Mouse (Mus musculus) limb, embryonic 12.5 days (tissue): ENCODE measurements at regions not wholly inside any gene's neighbourhood (a gene's known extent, or its start where the extent isn't known, plus 50 kb on each side); places are given as distances from the start of the nearest gene placed in this dataset.

Source experiments
- ATAC-seq: fragments of 200-750 bp; cut with Nextera tagmentation; 2 replicates; pipeline ENCODE4 v1.8.0; 2017; ENCODE audit warnings: low read depth, moderate TSS enrichment; ENCODE audit not compliant: insufficient number of reproducible peaks, insufficient read depth, low FRiP score, low TSS enrichment
- H3K27ac ChIP-seq: fragments of 300-500 bp; sonication (generic); 2 replicates; pipeline ENCODE4 v1.5.1; 2016; ENCODE audit warnings: mild to moderate bottlenecking, moderate library complexity
- H3K27me3 ChIP-seq: fragments of 300-500 bp; sonication (generic); 2 replicates; pipeline ENCODE4 v1.6.1; 2016; ENCODE audit warnings: mild to moderate bottlenecking, moderate library complexity
- H3K36me3 ChIP-seq: fragments of 300-500 bp; sonication (generic); 2 replicates; pipeline ENCODE4 v1.6.1; 2016; ENCODE audit warnings: mild to moderate bottlenecking, moderate library complexity
- H3K4me1 ChIP-seq: fragments of 300-500 bp; sonication (generic); replicated peaks from 2 replicates; pipeline ENCODE4 v1.6.1; 2016
- H3K4me2 ChIP-seq: fragments of 300-500 bp; sonication (generic); 2 replicates; pipeline ENCODE4 v1.6.1; 2016; ENCODE audit warnings: mild to moderate bottlenecking, moderate library complexity
- H3K4me3 ChIP-seq: fragments of 300-500 bp; sonication (generic); replicated peaks from 2 replicates; pipeline ENCODE4 v1.5.1; 2016; ENCODE audit warnings: mild to moderate bottlenecking
- H3K9ac ChIP-seq: fragments of 300-500 bp; sonication (generic); replicated peaks from 2 replicates; pipeline ENCODE4 v1.6.1; 2016; ENCODE audit warnings: mild to moderate bottlenecking, moderate library complexity
- H3K9me3 ChIP-seq: fragments of 300-500 bp; sonication (generic); 2 replicates; pipeline ENCODE4 v1.6.1; 2016; ENCODE audit warnings: mild to moderate bottlenecking, moderate library complexity
- WGBS: fragments of 180-500 bp; shearing (Covaris S2); methylation state at CpG from one replicate; pipeline ENCODE4 v1.1.7; 2016; 5-methylcytosine and 5-hydroxymethylcytosine counted together

DNA sequence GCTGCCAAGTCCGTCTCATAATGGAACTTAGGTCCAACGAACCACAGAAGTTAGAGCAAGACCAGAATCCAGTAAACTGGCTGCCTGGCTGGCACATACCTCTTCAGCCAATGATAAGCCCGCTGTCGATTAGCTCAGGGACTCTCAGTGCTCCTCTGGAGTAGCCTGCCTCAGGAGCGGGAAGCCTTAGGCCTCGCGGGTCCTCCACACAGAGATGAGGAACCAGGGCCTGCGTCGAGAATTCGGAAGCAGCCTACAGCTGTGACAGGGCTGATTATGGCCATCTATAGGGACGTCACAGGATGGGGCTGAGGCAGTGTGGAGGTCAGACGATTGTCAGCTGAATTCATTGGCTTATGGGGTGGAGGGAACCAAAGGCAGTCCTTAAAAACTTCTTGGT lies 140.1 kb upstream of the Zmiz1 start:
- Histone ChIP-seq H3K4me1 (peaks cover 62% of the 10 kb centered on the region), H3K4me2 (no peak overlapping the region), H3K36me3 (no peaks in the 10 kb centered on the region), H3K4me3 (no peak overlapping the region), H3K27ac (peak overlapping the region; percentile 87; the same call in 1 of the 2 replicates), H3K27me3 (peaks cover 8% of the 10 kb centered on the region; the same call in 1 of the 2 replicates), H3K9me3 (no peaks in the 10 kb centered on the region), H3K9ac (no peak overlapping the region)
- 71% methylated on average over 12 of the region's 12 CpGs for WGBS
- no peak for ATAC-seq

DNA sequence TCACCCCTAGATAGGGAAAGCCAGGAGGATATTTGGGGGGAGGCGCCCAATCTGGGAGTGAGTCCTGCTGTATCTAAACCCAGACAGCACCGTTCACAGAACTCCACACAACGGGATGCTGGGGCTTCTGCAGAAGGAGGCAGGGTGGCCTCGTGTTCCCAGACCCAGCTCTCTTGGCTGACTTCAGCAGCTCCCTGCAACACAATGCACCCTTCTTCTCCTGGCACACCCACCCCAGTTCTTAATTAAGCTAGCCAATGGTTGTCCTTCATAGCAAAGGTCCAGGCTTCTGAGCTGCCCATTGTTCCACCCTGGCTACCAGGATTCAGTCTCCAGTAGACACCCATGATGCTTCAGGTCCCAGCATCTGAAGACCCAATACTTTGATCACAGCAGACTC lies 138.8 kb upstream of the Zmiz1 start:
- peaks cover 66% of the 10 kb centered on the region for H3K4me1 ChIP-seq
- no peaks in the 10 kb centered on the region for H3K9me3 ChIP-seq
- no peak for ATAC-seq
- peaks cover 8% of the 10 kb centered on the region; the same call in 1 of the 2 replicates for H3K27me3 ChIP-seq
- H3K27ac ChIP-seq: peak overlapping the region; percentile 36; the same call in 1 of the 2 replicates
- H3K4me2 ChIP-seq: no peak overlapping the region
- H3K36me3 ChIP-seq: no peaks in the 10 kb centered on the region
- 72% methylated on average over 4 of the region's 4 CpGs for WGBS
- no peak overlapping the region for H3K9ac ChIP-seq
- H3K4me3 ChIP-seq: no peak overlapping the region

DNA sequence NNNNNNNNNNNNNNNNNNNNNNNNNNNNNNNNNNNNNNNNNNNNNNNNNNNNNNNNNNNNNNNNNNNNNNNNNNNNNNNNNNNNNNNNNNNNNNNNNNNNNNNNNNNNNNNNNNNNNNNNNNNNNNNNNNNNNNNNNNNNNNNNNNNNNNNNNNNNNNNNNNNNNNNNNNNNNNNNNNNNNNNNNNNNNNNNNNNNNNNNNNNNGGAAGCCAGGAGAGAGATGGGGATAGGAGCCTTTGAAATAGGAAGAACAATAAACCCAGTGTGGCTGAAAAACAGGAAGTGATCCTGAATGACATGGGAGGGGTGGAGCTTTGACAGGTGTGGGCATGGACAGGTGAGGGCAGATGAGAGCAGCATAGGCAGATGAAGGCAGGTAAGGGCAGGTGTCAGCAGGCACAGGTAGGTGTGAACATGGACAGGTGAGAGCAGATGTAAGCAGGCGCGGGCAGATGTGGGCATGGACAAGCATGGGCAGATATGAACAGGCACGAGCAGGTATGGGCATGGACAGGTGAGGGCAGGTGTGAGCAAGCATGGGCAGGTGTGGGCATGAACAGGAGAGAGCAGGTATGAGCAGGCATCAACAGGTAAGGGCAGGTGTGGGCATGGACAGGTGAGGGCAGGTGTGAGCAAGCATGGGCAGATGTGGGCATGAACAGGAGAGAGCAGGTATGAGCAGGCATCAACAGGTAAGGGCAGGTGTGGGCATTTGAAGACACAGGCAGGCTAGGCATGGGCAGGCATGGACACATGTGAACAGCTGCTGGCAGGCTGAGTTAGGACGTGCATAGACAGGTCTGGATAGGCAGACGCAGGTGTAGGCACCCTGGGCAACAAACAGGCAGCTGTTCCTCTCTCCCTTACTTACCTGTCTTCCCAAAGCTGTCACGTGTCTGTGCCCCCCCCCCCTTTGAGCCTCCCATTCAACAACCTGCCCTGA lies 135.2 kb upstream of the Zmiz1 start:
- peaks cover 52% of the 10 kb centered on the region for H3K4me1 ChIP-seq
- no peak; the same call in 1 of the 2 replicates for ATAC-seq
- peak overlapping the region; percentile 69 for H3K27ac ChIP-seq
- no peaks in the 10 kb centered on the region for H3K36me3 ChIP-seq
- no peak overlapping the region for H3K4me3 ChIP-seq
- no peak overlapping the region for H3K4me2 ChIP-seq
- H3K9me3 ChIP-seq: no peaks in the 10 kb centered on the region
- peaks cover 3% of the 10 kb centered on the region; the same call in 1 of the 2 replicates for H3K27me3 ChIP-seq
- 83% methylated on average over 6 of the region's 6 CpGs for WGBS
- H3K9ac ChIP-seq: no peak overlapping the region

DNA sequence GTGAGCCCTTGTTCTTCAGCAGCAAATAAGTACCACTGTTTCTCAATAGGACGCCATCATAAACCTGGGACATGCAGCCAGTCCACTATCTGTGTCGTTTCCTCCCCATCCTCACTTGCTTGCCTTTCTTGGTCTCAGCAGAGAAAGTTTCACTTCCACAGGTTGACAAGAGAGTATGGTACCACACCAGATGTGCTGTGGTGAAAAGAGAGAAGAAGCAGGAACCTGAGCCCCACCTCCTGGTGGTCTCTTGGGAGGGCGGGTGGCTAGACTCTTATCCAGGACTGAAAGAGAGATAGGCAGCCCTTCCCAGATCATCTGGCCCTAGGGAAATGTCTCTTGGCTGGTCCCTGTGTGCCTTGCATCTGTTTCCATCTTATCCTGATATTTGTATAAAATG lies 133.1 kb upstream of the Zmiz1 start:
- H3K4me2 ChIP-seq: no peak overlapping the region
- peaks cover 34% of the 10 kb centered on the region for H3K4me1 ChIP-seq
- no peak for ATAC-seq
- no peak overlapping the region for H3K9ac ChIP-seq
- H3K27ac ChIP-seq: no peak overlapping the region
- no peaks in the 10 kb centered on the region for H3K27me3 ChIP-seq
- WGBS: 85% methylated on average over 3 of the region's 3 CpGs
- H3K36me3 ChIP-seq: no peaks in the 10 kb centered on the region
- H3K4me3 ChIP-seq: no peak overlapping the region
- no peaks in the 10 kb centered on the region for H3K9me3 ChIP-seq

DNA sequence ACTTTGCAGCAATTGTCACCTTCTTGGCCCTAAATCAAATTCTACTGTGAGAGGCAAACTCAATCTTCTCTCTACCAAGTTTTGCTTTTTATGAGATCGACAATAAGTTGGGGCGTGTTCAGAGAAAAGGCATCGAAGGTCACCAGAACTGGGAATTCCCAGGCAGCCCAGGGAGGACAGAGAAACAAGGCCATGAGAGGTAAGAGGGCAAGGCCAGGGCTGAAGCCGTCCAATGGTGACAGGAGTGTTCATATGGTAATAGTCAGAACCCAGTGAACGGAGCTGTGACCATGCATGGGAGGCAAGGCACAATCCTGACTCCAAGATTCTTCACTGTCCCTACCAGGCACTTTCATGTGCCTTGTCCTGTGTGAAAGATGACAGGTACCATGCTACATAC lies 130.8 kb upstream of the Zmiz1 start:
- Histone ChIP-seq H3K9me3 (no peaks in the 10 kb centered on the region), H3K27ac (no peak overlapping the region), H3K9ac (no peak overlapping the region), H3K36me3 (no peaks in the 10 kb centered on the region), H3K4me2 (no peak overlapping the region), H3K4me3 (no peak overlapping the region), H3K4me1 (peaks cover 14% of the 10 kb centered on the region), H3K27me3 (no peaks in the 10 kb centered on the region)
- no peak for ATAC-seq
- WGBS: 84% methylated on average over 5 of the region's 5 CpGs

DNA sequence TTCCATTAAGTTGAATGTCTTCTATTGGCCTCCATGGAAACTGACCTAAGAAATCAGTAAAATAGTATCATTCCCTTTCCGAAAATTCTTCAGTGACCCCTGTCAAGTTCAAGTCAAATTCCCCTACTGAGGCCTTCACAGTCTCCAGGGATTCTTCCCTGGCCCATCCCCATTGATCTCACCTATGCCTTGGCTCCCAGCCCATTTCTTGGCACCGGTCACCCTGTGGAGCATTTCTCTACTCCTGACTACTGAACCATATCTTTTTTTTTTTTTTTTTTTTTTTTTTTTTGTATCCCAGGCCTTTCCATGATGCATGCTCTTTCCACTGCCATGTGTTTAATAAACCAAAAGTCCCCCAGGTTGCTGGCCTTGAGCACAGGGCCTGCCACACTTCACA lies 124.8 kb upstream of the Zmiz1 start:
- Histone ChIP-seq H3K4me3 (no peak overlapping the region), H3K9ac (no peak overlapping the region), H3K4me1 (peaks cover 18% of the 10 kb centered on the region), H3K27me3 (no peaks in the 10 kb centered on the region), H3K36me3 (no peaks in the 10 kb centered on the region), H3K4me2 (no peak overlapping the region), H3K27ac (no peak overlapping the region), H3K9me3 (0 out of 2 replicates have a peak, but pooled peaks cover 4% of the 10 kb centered on the region)
- no peak for ATAC-seq
- 89% methylated on average over 2 of the region's 2 CpGs for WGBS

DNA sequence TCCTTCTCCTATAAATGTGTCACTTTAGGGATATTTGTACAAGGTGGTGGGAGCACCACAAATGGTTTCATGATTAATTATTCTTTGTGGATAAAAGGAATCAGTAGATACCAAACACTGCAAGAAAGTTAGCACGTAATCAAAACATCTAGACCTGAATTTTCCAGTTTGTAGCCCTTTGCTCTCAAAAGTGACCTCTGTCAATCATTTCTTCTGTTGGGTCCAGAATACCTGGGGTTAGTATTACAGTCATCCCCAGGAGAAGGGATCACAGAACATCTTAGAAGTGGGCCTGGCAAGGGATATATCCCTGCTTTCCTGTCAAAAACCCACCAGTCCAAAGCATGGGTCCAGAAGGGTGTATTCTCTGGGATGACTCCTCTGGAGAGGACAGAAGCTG lies 122.1 kb upstream of the Zmiz1 start:
- no peaks in the 10 kb centered on the region for H3K36me3 ChIP-seq
- no peak overlapping the region for H3K27ac ChIP-seq
- no peak overlapping the region for H3K9ac ChIP-seq
- H3K4me3 ChIP-seq: no peak overlapping the region
- WGBS: 93% methylated on average over 1 of the region's 1 CpGs
- no peak overlapping the region for H3K4me2 ChIP-seq
- H3K27me3 ChIP-seq: no peaks in the 10 kb centered on the region
- no peak for ATAC-seq
- H3K4me1 ChIP-seq: peaks cover 42% of the 10 kb centered on the region
- H3K9me3 ChIP-seq: 0 out of 2 replicates have a peak, but pooled peaks cover 4% of the 10 kb centered on the region

DNA sequence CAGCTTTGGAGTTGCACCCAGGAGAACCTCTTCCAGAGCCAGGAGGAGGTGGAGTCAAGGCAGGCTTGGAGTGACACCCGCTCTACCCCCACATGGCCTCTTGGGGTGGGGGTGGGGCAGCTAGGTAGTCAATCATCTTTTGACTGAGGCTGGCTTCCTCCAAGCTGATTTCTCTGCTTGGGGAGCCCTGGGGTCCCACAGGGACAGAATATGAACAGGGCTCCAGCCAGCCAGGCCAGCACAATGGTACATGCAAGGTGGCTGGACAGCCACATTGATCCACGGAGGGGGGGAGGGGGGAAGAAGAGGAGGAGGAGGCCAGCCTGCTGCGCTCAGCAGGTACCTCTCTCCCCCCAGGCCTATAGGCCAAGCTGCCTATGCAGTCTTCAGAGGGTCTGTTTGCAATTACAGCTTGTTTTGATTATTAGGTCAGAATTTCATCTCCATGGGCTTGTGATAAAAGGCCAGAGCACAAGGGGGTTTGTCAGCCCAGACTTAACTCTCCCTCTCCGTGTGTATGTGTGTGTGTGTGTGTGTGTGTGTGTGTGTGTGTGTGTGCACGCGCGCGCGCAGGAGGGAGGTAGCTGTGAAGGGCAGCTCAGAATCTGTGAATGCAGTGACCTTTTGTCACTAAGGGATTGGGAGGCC lies 120.5 kb upstream of the Zmiz1 start:
- no peak overlapping the region for H3K4me3 ChIP-seq
- H3K4me1 ChIP-seq: peaks cover 59% of the 10 kb centered on the region
- WGBS: 19% methylated on average over 9 of the region's 9 CpGs
- no peak overlapping the region for H3K9ac ChIP-seq
- H3K36me3 ChIP-seq: no peaks in the 10 kb centered on the region
- ATAC-seq: peak; percentile 69
- H3K4me2 ChIP-seq: no peak overlapping the region
- peak overlapping the region; percentile 70 for H3K27ac ChIP-seq
- 0 out of 2 replicates have a peak, but pooled peaks cover 4% of the 10 kb centered on the region for H3K9me3 ChIP-seq
- H3K27me3 ChIP-seq: no peaks in the 10 kb centered on the region

DNA sequence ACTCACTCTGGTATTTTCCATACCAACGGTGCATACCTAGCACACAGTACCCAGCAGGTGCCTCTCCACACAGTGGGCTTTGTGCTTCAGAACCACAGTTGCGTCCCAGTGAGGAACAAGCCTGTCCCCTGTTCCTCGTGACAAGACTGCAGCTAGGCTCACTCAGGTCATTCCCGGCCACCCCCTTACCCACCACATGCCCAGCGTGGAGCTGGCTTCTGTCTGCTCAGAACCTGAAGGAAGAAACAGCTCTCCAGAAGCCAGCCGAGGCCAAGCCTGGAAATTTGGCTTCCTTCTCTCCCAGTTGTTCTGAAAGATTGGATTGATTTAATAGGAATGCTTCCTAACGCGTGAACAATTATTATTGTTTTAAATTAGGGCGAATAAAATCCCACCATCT lies 118.1 kb upstream of the Zmiz1 start:
- Histone ChIP-seq H3K4me2 (no peak overlapping the region), H3K4me3 (no peak overlapping the region), H3K27me3 (no peaks in the 10 kb centered on the region), H3K9ac (no peak overlapping the region), H3K9me3 (no peaks in the 10 kb centered on the region), H3K4me1 (peaks cover 73% of the 10 kb centered on the region), H3K36me3 (no peaks in the 10 kb centered on the region), H3K27ac (peak overlapping the region; percentile 26; the same call in 1 of the 2 replicates)
- WGBS: 70% methylated on average over 9 of the region's 9 CpGs
- ATAC-seq: no peak

DNA sequence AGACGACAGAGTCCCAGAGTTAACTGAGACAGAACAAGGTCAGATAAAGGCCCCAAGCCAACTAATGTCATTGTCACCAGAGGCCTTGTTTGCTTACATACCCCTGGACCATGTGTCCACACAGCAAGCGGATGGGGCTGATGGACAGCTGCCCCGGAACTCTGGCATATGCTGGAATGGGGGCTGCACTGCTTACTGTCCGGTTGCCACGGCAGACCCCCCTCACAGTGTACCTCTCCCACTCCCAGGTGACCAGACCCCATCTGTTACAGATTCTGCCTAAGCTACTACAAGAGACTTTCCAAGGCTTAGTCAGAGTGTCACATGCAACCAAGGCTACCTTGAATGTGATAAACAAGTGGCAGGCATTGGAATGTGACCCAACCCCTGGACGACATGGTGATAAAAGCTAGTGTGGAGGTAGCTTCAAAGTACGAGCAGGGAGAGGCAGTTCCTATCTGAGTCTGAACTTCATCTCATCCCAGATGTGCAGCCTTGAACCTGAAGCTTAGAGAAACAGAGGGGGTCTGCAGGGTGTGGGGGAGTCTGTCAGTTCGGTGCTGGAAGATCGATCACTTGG lies 117.0 kb upstream of the Zmiz1 start:
- no peak for ATAC-seq

More for the DNA sequence above, 117.0 kb upstream of the Zmiz1 start:
- Histone ChIP-seq H3K4me3 (no peak overlapping the region), H3K9me3 (no peaks in the 10 kb centered on the region), H3K4me1 (peaks cover 79% of the 10 kb centered on the region), H3K27me3 (no peaks in the 10 kb centered on the region), H3K9ac (no peak overlapping the region), H3K27ac (peak overlapping the region; percentile 1; the same call in 1 of the 2 replicates), H3K4me2 (no peak overlapping the region), H3K36me3 (no peaks in the 10 kb centered on the region)
- WGBS: 61% methylated on average over 9 of the region's 9 CpGs
